Mouse (Mus musculus) thymus, postnatal 10 days (tissue): Measurements from ENCODE around the gene Dppa2.

Source experiments
- DNase-seq, 2 experiments: peaks; one replicate each; pipeline ENCODE4 v3.0.0; 2021; ENCODE audit warnings: low spot score in 2 of 2

Dppa2 gene

DNA sequence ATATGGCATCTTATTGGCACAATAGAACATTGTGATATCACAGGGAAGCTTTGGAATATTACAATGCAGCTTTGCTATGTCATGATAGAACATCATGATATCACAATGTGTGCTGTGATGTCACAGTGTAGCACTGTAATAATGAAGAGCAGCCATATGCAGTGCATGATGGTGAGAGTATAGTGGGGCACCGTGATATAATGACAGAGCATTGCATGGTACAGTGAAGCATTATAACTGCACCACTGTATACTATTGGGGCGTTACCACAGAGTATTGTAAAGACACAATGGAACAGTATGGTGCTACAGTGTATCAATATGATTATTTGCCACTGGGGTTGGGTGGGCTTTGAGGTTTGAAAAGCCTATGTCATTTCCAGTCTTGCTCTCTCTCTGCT lies 40.5 kb downstream of the Dppa2 start:
- DNase-seq = no peak

DNA sequence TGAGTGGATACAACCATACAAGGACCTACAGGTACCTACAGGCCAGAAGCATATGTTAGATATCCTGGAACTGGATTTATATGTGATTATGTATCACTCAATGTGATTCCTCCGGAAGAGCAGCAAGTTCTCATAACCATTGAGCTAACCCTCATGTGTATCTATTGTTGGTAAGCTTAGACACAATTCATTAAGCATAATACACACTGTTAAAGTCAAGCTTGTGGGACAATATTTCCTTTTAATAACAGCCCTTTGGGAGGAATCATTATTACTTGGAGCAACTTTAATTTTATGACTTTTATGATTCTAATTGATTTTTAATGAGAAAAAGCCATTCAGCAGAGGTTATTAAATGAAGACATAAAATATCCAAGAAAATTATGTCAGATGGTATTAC lies 43.5 kb downstream of the Dppa2 start:
- DNase-seq = no peak

DNA sequence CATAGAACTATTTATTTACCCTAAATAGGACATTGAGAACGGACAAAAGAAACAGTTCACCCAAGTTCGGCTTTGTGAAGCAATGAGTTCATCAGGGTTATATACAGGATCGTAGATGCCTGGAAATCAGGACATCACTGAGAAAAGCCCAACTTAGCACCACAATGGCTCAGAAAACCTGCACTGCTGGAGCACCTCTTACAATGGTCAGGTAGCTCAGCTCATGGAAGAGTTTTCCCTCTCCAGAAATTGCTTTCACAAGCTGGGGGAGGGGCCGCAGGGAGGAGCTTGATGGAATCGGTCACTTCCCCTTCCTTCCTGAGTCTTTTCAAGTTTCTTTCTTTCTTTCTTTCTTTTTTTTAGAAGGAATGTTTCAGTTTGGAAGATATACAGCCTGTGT lies 52.0 kb downstream of the Dppa2 start:
- no peak for DNase-seq

DNA sequence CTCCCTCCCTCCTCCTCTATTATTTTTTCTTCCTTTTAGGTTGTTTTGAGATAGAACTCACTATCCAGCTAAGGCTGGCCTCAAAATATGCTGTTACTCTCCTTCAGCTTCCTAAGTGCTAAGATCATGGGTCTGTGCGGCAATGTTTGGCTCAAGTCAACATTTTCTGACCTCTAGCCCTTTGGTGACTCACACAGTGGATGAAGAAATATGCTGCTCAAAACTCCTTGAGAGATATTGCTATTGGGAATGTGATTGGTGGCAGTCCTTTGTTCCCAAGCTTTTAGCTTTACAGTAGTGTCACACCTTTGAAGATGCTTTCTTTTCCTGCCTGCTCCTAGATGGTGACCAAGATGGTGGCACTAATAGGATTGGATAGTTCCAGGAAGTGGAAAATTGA lies 52.7 kb downstream of the Dppa2 start:
- DNase-seq = no peak

DNA sequence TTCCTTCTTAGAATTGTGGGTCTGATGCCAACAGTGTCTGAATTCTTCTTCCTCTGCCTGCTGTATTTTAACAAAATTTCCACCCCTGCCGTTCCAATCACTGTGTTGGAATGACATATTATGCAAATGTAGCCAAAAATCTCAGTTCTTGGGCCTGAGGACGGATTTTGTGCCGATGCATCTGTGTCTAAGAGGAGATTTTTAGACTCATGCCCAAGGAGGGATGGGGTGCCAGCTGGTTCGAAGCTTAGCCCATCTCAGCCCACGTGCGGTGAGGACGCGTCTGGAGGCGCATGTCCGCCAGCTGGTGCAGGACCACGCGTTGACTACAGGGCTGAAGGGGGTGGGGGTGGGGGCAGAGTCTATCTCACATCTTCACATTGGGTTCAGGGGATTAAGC lies 57.2 kb downstream of the Dppa2 start:
- no peak for DNase-seq

- peak in 1 of 2 experiments; percentile 13 for DNase-seq
These were observed 63.1 kb downstream of the Dppa2 start for GRCm38 (mm10) chr16:48366801-48367200.

DNA sequence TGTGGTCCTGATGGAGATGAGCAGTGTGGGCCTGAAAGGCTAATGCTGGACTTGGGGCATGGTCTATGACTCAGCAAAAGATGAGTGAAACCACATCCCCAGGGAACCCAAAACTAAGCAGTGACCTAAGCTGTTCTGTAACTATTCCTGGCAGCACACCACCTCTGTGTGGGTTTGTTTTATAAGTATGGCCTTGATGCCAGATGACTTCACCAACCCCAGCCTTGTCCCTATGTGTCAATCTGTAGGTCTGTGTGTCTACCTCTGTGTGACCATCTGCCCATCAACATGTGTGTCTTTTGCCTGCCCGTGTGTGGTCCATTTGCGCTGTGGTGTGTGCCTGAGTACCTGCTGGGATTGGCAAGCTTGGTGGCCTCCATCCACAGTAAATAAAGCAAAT lies 64.4 kb downstream of the Dppa2 start:
- no peak for DNase-seq
